Mouse (Mus musculus) frontal cortex, adult 2 months (tissue): ENCODE results near the gene Ehd1. TPM values are rescaled to one million over a fixed set of nuclear protein-coding genes. Genes with fewer than 3 reads are reported as not detected.
"Not testable (repeated sequence)": the region's sequence is repeated elsewhere in the genome, so short reads cannot be mapped to it uniquely, and the experiment has no call there.

Experiments used
- DNase-seq, 2 experiments: peaks; one replicate each; pipeline ENCODE4 v3.0.0; 2022; ENCODE audit warnings: low spot score in 1 of 2; ENCODE audit errors: extremely low spot score in 1 of 2
- polyA plus RNA-seq: library from polyadenylated mRNA; depleted of rRNA; stranded (reverse); fragments of >200 nt; gene quantifications from 2 replicates; pipeline ENCODE4 v1.2.3, GENCODE M21; 2012

The Ehd1 gene
- polyA plus RNA-seq, 1 experiment, result 49.3 TPM

DNA sequence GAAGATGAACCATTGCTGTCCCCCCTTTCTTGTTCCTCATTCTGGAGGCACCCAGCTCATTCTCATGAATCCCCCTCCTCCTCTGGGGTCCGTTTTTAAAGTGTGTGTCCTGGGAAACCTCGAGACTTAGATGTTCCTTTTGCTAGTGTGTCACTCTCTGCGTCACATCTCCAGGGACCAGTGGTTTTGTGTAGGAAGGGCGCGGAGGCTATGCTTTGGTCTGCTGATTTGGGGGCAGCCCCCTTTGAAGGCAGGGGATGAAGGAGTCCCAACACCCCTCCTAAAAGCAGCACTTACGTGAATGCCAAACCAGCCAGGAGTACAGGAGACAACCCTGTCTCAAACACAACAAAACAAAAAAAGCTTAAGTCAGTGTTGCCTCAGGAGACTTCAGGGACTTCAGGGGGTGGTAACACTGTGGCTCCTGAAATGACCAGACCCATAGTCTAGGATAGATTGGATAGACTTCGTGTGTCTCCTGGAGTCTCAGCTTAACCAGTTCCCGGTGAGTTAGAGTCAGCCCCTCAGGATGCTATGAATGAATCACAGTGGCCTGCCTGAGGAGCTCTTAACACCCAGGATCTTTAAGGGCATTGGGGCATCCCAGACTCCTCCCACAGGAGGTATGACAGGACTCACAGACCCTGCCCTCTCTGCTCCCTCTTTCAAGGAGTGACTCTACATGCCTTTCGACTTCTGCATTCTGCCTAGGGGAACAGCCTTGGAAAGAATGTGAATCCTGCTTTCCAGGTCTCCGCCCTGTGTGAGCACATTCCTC, 1.3 kb downstream of the Ehd1 start:
- DNase-seq, result no peak

- no peak for DNase-seq
Observed at GRCm38 (mm10) chr19:6278439-6279073, 2.0 kb downstream of the Ehd1 start.

DNA sequence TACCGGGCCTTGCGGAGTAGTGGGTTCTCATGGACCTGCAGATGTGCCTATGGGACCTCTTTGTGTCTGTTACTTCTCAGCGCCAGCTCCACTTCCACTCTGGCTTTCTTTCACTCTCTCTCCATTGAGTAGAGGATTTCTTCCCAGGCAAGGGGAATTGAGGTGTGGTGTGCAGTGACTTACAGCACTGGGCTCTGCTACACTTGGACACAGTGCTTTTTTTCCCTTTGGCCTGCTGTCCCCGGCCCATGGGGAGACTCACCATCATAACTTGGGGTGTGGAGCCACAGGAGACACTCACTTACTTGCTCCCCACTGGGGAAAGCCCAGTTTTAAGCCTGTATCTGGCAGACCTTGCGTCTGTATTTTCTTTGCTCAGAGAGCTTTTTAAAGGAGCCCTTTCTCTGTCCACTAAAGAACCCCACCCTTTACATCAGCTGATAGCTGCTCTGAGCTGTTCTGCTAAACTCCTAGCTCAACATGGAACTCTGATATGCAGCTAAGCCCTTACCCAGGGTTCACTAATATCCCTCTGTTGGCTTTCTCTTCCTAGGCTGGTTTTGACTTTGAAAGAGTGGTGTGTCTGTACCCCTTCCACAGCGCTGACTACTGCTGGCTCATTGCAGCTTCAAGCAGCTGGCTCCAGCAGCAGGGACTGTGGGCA, 3.1 kb downstream of the Ehd1 start:
- no peak for DNase-seq

DNA sequence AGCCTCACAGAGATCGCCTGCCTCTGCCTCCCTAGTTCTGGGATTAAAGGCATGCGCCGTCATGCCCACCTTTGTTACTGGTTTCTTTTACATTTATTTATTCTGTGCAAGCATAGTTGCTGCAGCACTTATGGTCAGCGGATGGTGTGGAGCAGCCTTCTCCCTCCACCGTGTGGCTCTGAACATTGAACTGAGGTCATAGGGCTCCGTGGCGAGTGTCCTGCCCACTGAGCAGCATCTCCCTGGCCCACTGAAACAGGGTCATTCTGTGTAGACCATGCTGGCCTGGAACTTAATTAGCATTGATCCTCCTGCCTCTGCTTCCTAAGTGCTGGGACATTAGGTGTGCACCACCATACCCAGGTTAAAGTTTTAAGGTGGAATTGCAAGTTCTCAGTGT, 4.0 kb downstream of the Ehd1 start:
- DNase-seq, result no peak

- DNase-seq, result no peak
Observed at GRCm38 (mm10) chr19:6281122-6282020, 4.8 kb downstream of the Ehd1 start.

- no peak for DNase-seq
Observed at GRCm38 (mm10) chr19:6283001-6283400, 6.5 kb downstream of the Ehd1 start.

- no peak for DNase-seq
Observed at GRCm38 (mm10) chr19:6284502-6284901, 8.0 kb downstream of the Ehd1 start.

DNA sequence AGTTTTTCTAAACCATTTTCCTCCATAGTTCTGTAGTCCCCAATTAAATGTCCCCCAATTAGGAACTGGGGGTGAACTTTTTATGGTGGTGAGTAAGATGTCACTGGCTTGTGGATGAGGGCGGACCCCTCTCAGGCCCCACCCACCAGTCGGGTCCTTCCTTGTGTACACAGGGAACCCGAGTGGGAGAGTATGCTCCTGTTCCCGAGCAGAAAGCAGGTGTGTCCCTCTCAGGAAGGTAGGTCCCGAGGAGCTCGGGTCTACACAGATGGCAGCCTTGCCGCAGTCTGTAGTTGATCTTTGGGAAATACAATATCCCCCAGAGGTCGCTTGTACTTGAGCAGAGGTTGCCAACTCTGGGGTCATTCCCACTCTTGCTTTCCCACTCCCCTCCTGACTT, 8.7 kb downstream of the Ehd1 start:
- DNase-seq, result no peak

- no peak for DNase-seq
Observed at GRCm38 (mm10) chr19:6285632-6286433, 9.3 kb downstream of the Ehd1 start.

- no peak for DNase-seq
Observed at GRCm38 (mm10) chr19:6286434-6287401, 10.2 kb downstream of the Ehd1 start.

DNA sequence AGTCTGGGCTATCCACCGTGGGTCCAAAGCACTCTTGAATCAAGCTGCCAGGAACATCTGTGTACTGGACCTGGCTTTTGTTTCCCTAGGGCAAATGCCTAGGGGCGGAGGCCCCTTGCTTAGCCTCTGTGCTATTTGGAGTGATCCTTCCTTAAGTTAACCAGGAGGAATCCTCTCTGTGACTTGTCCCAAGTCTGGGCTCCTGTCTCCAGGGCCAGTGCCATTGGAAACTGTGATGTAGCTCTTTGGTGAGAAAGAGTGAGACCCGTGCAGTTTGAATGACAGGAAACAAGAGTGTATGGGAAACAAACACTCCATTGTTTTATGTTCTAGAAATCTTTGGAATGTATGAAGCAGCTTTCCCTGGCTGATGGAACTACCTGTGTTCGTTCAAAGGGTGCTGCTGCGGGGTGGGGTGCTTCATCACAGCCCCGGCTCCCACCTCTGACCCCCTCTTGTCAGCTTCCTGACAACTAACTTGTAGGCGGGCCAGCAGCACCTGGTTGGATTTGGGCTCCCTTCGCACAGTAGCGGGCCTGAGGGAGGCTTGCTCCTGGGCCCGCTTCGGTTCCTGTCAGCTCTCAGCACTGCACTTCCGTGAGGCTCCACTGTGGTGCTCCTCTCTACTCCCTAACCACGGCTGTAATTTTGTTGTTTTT, 11.8 kb downstream of the Ehd1 start:
- no peak for DNase-seq

DNA sequence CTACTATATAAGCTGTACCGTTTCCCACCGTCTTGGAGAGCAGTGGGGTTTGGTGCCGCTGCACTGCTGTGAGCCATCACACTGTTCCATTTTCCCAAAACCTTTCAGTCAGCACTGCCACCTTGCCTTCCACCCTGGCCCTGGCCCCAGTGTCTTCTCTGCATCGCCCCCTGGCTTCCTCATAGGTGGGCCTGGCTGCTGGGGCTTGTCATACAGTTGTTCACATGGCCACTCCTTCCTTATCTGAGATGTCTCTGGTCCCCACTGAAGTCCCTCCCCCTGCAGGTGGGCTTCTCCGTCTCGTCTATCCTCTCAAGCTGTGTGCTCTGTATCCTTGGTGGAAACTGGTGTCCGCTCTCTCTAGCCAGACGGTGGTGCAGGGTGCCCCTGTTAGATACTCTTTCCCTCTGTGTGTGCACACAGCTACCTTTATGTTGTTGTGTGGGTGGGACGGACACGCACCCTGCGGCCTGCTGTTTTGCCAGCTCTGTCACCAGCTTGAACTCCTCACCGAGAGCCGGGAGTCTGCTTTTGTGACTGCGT, 13.2 kb downstream of the Ehd1 start:
- no peak for DNase-seq

- DNase-seq, result not testable (repeated sequence)
Observed at GRCm38 (mm10) chr19:6290720-6291116, 14.2 kb downstream of the Ehd1 start.

DNA sequence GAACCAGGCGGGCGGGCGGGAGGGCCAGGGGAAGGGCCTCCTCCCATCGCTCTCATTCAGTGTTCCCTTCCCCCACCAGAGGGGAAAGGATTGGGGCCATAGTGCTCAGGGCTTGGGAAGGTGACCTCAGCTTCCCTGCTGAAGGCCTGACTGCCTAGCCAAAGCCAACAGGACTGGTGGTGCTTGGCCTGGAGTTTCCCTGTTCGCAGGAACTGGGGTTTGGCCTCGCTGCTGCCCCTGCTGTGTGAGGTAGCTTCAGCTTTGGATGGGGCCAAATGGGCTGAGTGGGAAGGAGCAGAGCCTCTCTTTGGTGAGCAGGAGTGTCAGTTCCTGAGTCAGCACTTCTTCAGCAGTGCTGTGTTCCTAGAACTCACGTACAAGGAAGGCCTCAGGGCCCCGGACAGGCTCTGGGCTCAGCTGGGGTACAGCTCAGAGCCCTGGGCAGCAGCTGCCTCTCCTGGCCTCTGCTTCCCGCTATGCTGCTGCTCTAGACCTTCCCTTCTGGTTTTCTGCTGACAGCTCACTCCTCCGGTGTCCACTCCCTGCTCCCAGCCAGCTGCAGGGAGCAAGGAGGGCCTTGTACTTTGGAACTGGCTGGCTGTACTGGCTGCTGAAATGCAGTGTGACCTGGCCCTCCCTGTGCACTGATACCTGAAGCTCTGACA, 14.7 kb downstream of the Ehd1 start:
- no peak for DNase-seq

GRCm38 (mm10) chr19:6292262-6292661, 15.7 kb downstream of the Ehd1 start:
- DNase-seq, result no peak

DNA sequence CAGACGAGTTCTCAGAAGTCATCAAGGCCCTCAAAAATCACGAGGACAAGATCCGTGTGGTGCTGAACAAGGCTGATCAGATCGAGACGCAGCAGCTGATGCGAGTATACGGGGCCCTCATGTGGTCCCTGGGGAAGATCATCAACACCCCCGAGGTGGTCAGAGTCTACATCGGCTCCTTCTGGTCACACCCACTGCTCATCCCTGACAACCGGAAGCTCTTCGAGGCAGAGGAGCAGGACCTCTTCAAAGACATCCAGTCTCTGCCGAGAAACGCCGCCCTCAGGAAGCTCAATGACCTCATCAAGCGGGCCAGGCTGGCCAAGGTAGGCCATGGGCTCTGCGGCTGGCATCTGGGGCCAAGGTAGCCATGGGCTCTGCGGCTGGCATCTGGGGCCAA, 17.8 kb downstream of the Ehd1 start:
- no peak for DNase-seq

DNA sequence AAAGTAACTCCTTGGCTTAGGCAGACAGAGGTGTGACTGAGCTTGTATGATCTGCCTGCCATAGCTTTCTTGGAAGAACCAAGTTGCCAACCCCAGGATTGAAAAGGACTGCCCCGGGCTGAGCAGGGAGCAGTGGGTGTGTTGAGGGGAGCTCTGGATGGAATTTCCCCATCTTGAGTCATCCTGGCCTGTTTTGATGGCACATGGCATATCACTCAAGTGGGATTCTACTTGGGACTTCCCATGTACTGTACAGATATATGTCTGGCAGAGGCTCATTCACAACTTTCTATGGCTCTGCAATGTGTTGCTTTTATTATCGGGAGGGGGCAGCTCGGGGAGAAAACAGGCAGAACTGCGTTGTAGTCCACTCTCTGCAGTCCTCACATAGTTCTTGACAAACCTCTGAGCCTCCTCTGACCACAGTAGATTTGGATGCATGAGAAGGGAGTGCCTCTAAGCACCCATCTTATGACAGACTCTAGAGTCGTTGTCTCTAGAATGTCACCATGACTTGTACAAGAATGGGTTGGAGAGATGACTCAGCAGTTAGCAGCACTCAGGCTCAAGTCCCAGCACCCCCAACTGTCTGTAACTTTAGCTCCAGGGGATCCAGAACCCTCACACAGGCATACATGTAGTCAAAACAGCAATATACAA, 20.2 kb downstream of the Ehd1 start:
- no peak for DNase-seq
